Mouse (Mus musculus): ENCODE data around the gene Pde2a. TPM values are rescaled to one million over a fixed set of nuclear protein-coding genes. Genes with fewer than 3 reads are reported as not detected.

The Pde2a gene
- polyA plus RNA-seq, 1 experiment from 2014 or later: 18.6 TPM

DNA sequence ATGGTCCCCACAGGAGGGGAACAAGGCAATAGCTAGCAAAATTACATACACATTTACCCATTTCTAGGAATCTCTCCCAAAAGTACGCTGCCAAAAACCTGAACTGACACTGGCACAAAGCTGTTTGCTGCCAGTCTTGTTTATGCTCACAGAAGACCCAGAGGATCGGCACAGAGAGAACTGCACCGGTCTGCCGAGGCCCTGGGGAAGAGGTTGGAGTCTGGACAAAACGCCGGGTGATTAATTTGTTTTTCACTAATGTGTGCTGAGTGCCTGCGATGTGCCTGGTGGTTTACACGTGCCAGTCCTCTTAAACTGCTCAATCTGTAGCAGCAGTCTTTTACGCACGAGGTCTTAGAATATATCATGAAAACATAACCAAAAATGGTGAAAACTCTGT, 113.6 kb downstream of the Pde2a start:
- 86% methylated on average over 10 of the region's 10 CpGs for WGBS
- Histone ChIP-seq H3K27ac (ENCODE audit: low read depth, low read length) (no peak overlapping the region), H3K4me3 (ENCODE audit: low read depth, low read length) (no peak overlapping the region), H3K9me3 (ENCODE audit: control insufficient read depth, low read length) (no peaks in the 10 kb centered on the region), H3K4me1 (replicated peaks; ENCODE audit: control insufficient read depth, insufficient read depth, low read length) (no peaks in the 10 kb centered on the region), H3K27me3 (ENCODE audit: control insufficient read depth, insufficient read depth, low read length) (no peaks in the 10 kb centered on the region; the same call in 1 of the 2 replicates), H3K4me2 (ENCODE audit: low read depth, low read length, severe bottlenecking) (no peak overlapping the region), H3K36me3 (ENCODE audit: control insufficient read depth, insufficient read depth, low read length) (no peaks in the 10 kb centered on the region), H3K9ac (ENCODE audit: low read length) (no peak overlapping the region)
- DNase-seq (ENCODE audit: low spot score) (no peak), ATAC-seq (replicated peaks; ENCODE audit: low FRiP score) (no peak)

DNA sequence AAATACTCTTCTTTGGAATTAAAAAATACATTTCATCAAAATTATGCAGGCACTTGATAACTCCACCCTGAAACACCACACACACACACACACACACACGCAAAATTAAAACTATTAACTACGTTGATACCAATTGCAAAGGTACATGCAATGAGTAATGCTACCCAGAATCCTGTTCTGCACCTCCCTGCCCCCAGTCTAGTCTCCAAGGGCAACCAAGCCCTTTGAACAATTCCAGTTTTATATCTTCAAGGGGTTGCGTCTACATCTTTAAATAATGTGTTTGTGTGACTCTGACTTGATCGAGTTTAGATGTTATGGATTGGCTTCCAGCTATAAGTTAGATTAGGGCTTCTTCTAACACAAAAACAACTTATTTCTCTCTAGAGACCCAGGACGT, 114.0 kb downstream of the Pde2a start:
- DNase-seq (ENCODE audit: low spot score) (no peak), ATAC-seq (replicated peaks; ENCODE audit: low FRiP score) (no peak)
- Histone ChIP-seq H3K27ac (ENCODE audit: low read depth, low read length) (no peak overlapping the region), H3K4me1 (replicated peaks; ENCODE audit: control insufficient read depth, insufficient read depth, low read length) (no peaks in the 10 kb centered on the region), H3K36me3 (ENCODE audit: control insufficient read depth, insufficient read depth, low read length) (no peaks in the 10 kb centered on the region), H3K9me3 (ENCODE audit: control insufficient read depth, low read length) (no peaks in the 10 kb centered on the region), H3K4me3 (ENCODE audit: low read depth, low read length) (no peak overlapping the region), H3K27me3 (ENCODE audit: control insufficient read depth, insufficient read depth, low read length) (no peaks in the 10 kb centered on the region; the same call in 1 of the 2 replicates), H3K9ac (ENCODE audit: low read length) (no peak overlapping the region), H3K4me2 (ENCODE audit: low read depth, low read length, severe bottlenecking) (no peak overlapping the region)
- WGBS: 76% methylated on average over 5 of the region's 5 CpGs

DNA sequence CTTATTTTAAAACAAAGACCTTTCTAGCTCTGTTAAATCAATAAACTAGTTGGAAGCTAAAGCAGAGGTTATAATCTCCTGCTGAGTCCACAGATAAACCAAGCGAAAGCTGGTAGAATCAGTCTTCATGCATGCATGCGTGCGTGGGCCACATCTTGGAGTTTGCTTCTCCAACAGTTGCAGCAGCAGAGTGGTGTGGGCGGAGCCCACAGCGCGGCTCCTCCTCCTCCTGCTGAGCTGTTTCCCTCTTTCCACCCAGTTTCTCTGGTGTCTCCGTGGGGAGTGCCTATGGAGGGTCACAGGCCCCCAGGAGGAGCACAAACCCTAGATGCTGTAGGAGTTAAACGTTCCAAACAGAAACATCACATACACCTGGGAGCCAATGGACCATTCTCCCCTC, 116.0 kb downstream of the Pde2a start:
- Histone ChIP-seq H3K27ac (ENCODE audit: low read depth, low read length) (no peak overlapping the region), H3K9ac (ENCODE audit: low read length) (no peak overlapping the region), H3K4me3 (ENCODE audit: low read depth, low read length) (no peak overlapping the region), H3K9me3 (ENCODE audit: control insufficient read depth, low read length) (no peaks in the 10 kb centered on the region), H3K4me1 (replicated peaks; ENCODE audit: control insufficient read depth, insufficient read depth, low read length) (no peaks in the 10 kb centered on the region), H3K27me3 (ENCODE audit: control insufficient read depth, insufficient read depth, low read length) (no peaks in the 10 kb centered on the region; the same call in 1 of the 2 replicates), H3K4me2 (ENCODE audit: low read depth, low read length, severe bottlenecking) (no peak overlapping the region), H3K36me3 (ENCODE audit: control insufficient read depth, insufficient read depth, low read length) (no peaks in the 10 kb centered on the region)
- DNase-seq (ENCODE audit: low spot score): no peak
- 59% methylated on average over 8 of the region's 8 CpGs for WGBS
- ATAC-seq (replicated peaks; ENCODE audit: low FRiP score): no peak

DNA sequence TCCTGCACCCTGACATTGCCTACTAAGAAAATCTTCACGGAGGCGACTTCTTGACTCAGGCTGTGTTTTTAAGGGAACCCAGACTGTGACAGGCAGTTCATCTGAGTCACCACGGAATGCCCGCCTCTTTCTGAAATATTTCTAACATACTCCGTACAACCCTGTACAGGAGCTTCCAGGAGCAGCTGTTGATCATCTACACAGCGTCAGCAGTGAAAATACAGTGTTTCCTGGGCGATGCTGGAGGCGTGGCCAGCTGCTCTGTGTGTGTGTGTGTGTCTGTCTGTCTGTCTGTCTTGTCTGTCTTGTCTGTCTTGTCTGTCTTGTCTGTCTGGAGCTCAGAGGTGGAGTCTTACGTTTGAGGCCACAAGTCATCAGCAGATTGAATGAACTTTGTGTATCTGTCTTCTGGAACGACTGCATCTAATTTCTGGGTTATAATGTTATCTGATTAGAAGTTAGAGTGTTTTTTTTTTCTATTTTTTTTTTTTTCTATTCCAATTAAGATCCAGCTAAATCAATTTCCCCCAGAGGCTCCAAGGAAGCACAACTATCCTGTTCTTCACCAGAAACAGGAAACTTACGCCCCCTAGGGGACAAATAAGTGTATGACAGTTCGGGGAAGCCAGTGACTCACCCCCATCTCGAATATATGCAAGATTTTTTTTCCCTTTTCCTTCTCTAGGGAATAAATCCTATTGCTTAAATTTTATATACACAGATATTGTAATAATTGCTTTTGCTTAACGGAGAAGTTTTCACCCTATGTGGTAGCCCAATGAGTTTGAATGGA, 116.8 kb downstream of the Pde2a start:
- Histone ChIP-seq H3K9ac (ENCODE audit: low read length) (no peak overlapping the region), H3K36me3 (ENCODE audit: control insufficient read depth, insufficient read depth, low read length) (no peaks in the 10 kb centered on the region), H3K4me1 (replicated peaks; ENCODE audit: control insufficient read depth, insufficient read depth, low read length) (no peaks in the 10 kb centered on the region), H3K4me3 (ENCODE audit: low read depth, low read length) (no peak overlapping the region), H3K4me2 (ENCODE audit: low read depth, low read length, severe bottlenecking) (no peak overlapping the region), H3K9me3 (ENCODE audit: control insufficient read depth, low read length) (no peaks in the 10 kb centered on the region), H3K27ac (ENCODE audit: low read depth, low read length) (no peak overlapping the region), H3K27me3 (ENCODE audit: control insufficient read depth, insufficient read depth, low read length) (no peaks in the 10 kb centered on the region; the same call in 1 of the 2 replicates)
- ATAC-seq (replicated peaks; ENCODE audit: low FRiP score) (no peak), DNase-seq (ENCODE audit: low spot score) (no peak)
- WGBS: 64% methylated on average over 14 of the region's 14 CpGs

- DNase-seq (ENCODE audit: low spot score): no peak
- no peaks in the 10 kb centered on the region for H3K27me3 ChIP-seq (ENCODE audit: control insufficient read depth, insufficient read depth, low read length)
These were observed 118.3 kb downstream of the Pde2a start for GRCm38 (mm10) chr7:101539774-101540173.

GRCm38 (mm10) chr7:101540684-101541083, 119.2 kb downstream of the Pde2a start:
- no peak overlapping the region for H3K9ac ChIP-seq (ENCODE audit: low read length)
- H3K27me3 ChIP-seq (ENCODE audit: control insufficient read depth, insufficient read depth, low read length): no peaks in the 10 kb centered on the region
- H3K4me3 ChIP-seq (ENCODE audit: low read depth, low read length): no peak overlapping the region
- H3K4me1 ChIP-seq (replicated peaks; ENCODE audit: control insufficient read depth, insufficient read depth, low read length): no peaks in the 10 kb centered on the region
- H3K36me3 ChIP-seq (ENCODE audit: control insufficient read depth, insufficient read depth, low read length): no peaks in the 10 kb centered on the region
- WGBS: 83% methylated on average over 5 of the region's 5 CpGs
- H3K4me2 ChIP-seq (ENCODE audit: low read depth, low read length, severe bottlenecking): no peak overlapping the region
- no peaks in the 10 kb centered on the region for H3K9me3 ChIP-seq (ENCODE audit: control insufficient read depth, low read length)
- no peak for ATAC-seq (replicated peaks; ENCODE audit: low FRiP score)
- no peak overlapping the region for H3K27ac ChIP-seq (ENCODE audit: low read depth, low read length)
- no peak for DNase-seq (ENCODE audit: low spot score)

More at GRCm38 (mm10) chr7:101539774-101540173, 118.3 kb downstream of the Pde2a start:
- 47% methylated on average over 9 of the region's 9 CpGs for WGBS
- Histone ChIP-seq H3K9me3 (ENCODE audit: control insufficient read depth, low read length) (no peaks in the 10 kb centered on the region), H3K4me2 (ENCODE audit: low read depth, low read length, severe bottlenecking) (no peak overlapping the region), H3K4me1 (replicated peaks; ENCODE audit: control insufficient read depth, insufficient read depth, low read length) (no peaks in the 10 kb centered on the region), H3K27ac (ENCODE audit: low read depth, low read length) (no peak overlapping the region), H3K9ac (ENCODE audit: low read length) (no peak overlapping the region), H3K36me3 (ENCODE audit: control insufficient read depth, insufficient read depth, low read length) (no peaks in the 10 kb centered on the region), H3K4me3 (ENCODE audit: low read depth, low read length) (no peak overlapping the region)
- ATAC-seq (replicated peaks; ENCODE audit: low FRiP score): no peak

DNA sequence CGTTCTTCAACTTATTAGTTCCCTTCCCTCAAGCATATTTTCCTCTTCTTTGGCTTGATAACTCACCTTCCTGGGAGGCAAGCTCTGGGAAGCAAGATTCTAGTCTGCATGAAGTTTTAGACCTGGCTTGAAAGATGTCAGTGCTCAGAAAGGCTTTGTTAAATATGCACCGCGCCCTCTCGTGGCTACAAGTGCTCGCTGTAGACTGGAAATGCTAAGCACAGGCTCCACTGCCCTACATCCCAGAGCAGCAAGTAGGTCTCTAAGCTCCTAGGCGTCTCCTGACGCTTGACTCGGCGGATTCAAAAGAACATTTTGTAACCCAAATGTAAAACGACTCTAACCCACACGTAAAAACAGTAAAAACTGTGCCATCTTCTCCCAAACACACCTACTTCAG, 119.6 kb downstream of the Pde2a start:
- ATAC-seq (replicated peaks; ENCODE audit: low FRiP score) (no peak; the same call in 1 of the 2 replicates), DNase-seq (ENCODE audit: low spot score) (peak; percentile 85)
- no peaks in the 10 kb centered on the region for H3K4me1 ChIP-seq (replicated peaks; ENCODE audit: control insufficient read depth, insufficient read depth, low read length)
- no peaks in the 10 kb centered on the region for H3K9me3 ChIP-seq (ENCODE audit: control insufficient read depth, low read length)
- 4% methylated on average over 11 of the region's 11 CpGs for WGBS
- no peaks in the 10 kb centered on the region for H3K27me3 ChIP-seq (ENCODE audit: control insufficient read depth, insufficient read depth, low read length)
- no peak overlapping the region for H3K27ac ChIP-seq (ENCODE audit: low read depth, low read length)
- H3K4me3 ChIP-seq (ENCODE audit: low read depth, low read length): no peak overlapping the region
- no peak overlapping the region for H3K9ac ChIP-seq (ENCODE audit: low read length)
- no peaks in the 10 kb centered on the region for H3K36me3 ChIP-seq (ENCODE audit: control insufficient read depth, insufficient read depth, low read length)
- H3K4me2 ChIP-seq (ENCODE audit: low read depth, low read length, severe bottlenecking): no peak overlapping the region

DNA sequence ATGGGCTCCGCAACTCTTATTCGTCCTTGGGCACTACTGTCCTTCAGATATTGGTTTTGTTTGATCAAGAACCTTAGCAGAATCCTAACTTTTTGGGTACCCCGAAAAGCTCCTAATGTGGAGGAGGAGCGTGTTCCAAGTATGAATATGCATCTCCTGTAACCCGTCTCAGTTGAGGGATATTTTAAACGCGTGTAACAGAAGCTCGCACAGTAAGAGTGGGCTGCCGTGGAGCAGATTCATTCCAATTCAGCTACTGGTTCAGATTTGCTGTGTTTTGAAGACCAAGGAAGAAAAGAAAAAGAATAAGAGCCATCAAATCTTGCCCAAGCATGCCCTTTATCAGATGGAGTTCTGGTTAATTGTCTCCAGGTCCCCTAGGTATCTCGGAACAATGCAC, 120.2 kb downstream of the Pde2a start:
- Histone ChIP-seq H3K4me2 (ENCODE audit: low read depth, low read length, severe bottlenecking) (no peak overlapping the region), H3K4me3 (ENCODE audit: low read depth, low read length) (no peak overlapping the region), H3K9ac (ENCODE audit: low read length) (no peak overlapping the region), H3K36me3 (ENCODE audit: control insufficient read depth, insufficient read depth, low read length) (no peaks in the 10 kb centered on the region), H3K9me3 (ENCODE audit: control insufficient read depth, low read length) (no peaks in the 10 kb centered on the region), H3K27me3 (ENCODE audit: control insufficient read depth, insufficient read depth, low read length) (no peaks in the 10 kb centered on the region), H3K4me1 (replicated peaks; ENCODE audit: control insufficient read depth, insufficient read depth, low read length) (no peaks in the 10 kb centered on the region), H3K27ac (ENCODE audit: low read depth, low read length) (no peak overlapping the region)
- ATAC-seq (replicated peaks; ENCODE audit: low FRiP score): no peak
- no peak for DNase-seq (ENCODE audit: low spot score)
- WGBS: 70% methylated on average over 10 of the region's 10 CpGs

GRCm38 (mm10) chr7:101547651-101548050, 126.2 kb downstream of the Pde2a start:
- H3K27me3 ChIP-seq (ENCODE audit: control insufficient read depth, insufficient read depth, low read length): no peaks in the 10 kb centered on the region
- H3K4me2 ChIP-seq (ENCODE audit: low read depth, low read length, severe bottlenecking): no peak overlapping the region
- no peak for ATAC-seq (replicated peaks; ENCODE audit: low FRiP score)
- no peaks in the 10 kb centered on the region for H3K4me1 ChIP-seq (replicated peaks; ENCODE audit: control insufficient read depth, insufficient read depth, low read length)
- H3K36me3 ChIP-seq (ENCODE audit: control insufficient read depth, insufficient read depth, low read length): no peaks in the 10 kb centered on the region
- no peak overlapping the region for H3K9ac ChIP-seq (ENCODE audit: low read length)
- DNase-seq (ENCODE audit: low spot score): no peak
- H3K9me3 ChIP-seq (ENCODE audit: control insufficient read depth, low read length): no peaks in the 10 kb centered on the region
- no peak overlapping the region for H3K4me3 ChIP-seq (ENCODE audit: low read depth, low read length)
- H3K27ac ChIP-seq (ENCODE audit: low read depth, low read length): no peak overlapping the region
- 86% methylated on average over 3 of the region's 3 CpGs for WGBS
